Mouse (Mus musculus) small intestine, adult 2 months (tissue): ENCODE data around the gene Gpr150.

Source experiments
- CTCF ChIP-seq: fragments of 200-500 bp; IDR thresholded peaks from 2 replicates; pipeline ENCODE4 v1.5.1; 2012; ENCODE audit warnings: low read depth, mild to moderate bottlenecking, control low read depth, inconsistent platforms, low read length, moderate library complexity, mixed read lengths; ENCODE audit not compliant: insufficient replicate concordance, insufficient read length; ENCODE audit errors: extremely low read depth
- POLR2A ChIP-seq: fragments of 200-500 bp; IDR thresholded peaks from 2 replicates; pipeline ENCODE4 v1.6.1; 2012; ENCODE audit warnings: low read depth, mild to moderate bottlenecking, control low read depth, inconsistent platforms, low read length, moderate library complexity

- TF ChIP-seq CTCF (no peak), POLR2A (no peak)
Observed at GRCm38 (mm10) chr13:76018844-76019400, 37.9 kb downstream of the Gpr150 start.
